Mouse (Mus musculus) hindbrain, embryonic 13.5 days (tissue): ENCODE results near the gene Igsf9b. TPM values are rescaled to one million over a fixed set of nuclear protein-coding genes. Genes with fewer than 3 reads are reported as not detected.
A peak's percentile ranks its signal among the peaks of the same experiment; 100 is the strongest.

ENCODE experiments used
- ATAC-seq: fragments of 200-750 bp; cut with Nextera tagmentation; 2 replicates; pipeline ENCODE4 v1.8.0; 2017; ENCODE audit warnings: moderate TSS enrichment; ENCODE audit not compliant: low FRiP score
- H3K27ac ChIP-seq: fragments of 300-500 bp; sonication (generic); 2 replicates; pipeline ENCODE4 v1.5.1; 2015; ENCODE audit warnings: inconsistent platforms, mild to moderate bottlenecking, moderate library complexity
- H3K27me3 ChIP-seq: fragments of 300-500 bp; sonication (generic); 2 replicates; pipeline ENCODE4 v1.6.1; 2015; ENCODE audit warnings: mild to moderate bottlenecking, inconsistent platforms
- H3K36me3 ChIP-seq: fragments of 300-500 bp; sonication (generic); 2 replicates; pipeline ENCODE4 v1.6.1; 2015; ENCODE audit warnings: mild to moderate bottlenecking, inconsistent platforms
- H3K4me1 ChIP-seq: fragments of 300-500 bp; sonication (generic); replicated peaks from 2 replicates; pipeline ENCODE4 v1.6.1; 2015; ENCODE audit warnings: inconsistent platforms
- H3K4me2 ChIP-seq: fragments of 300-500 bp; sonication (generic); 2 replicates; pipeline ENCODE4 v1.6.1; 2015; ENCODE audit warnings: inconsistent platforms, mild to moderate bottlenecking, moderate library complexity
- H3K4me3 ChIP-seq: fragments of 300-500 bp; sonication (generic); 2 replicates; pipeline ENCODE4 v1.5.1; 2015; ENCODE audit warnings: mild to moderate bottlenecking, inconsistent platforms
- H3K9ac ChIP-seq: fragments of 300-500 bp; sonication (generic); 2 replicates; pipeline ENCODE4 v1.6.1; 2015; ENCODE audit warnings: mild to moderate bottlenecking, inconsistent platforms
- H3K9me3 ChIP-seq: fragments of 300-500 bp; sonication (generic); 2 replicates; pipeline ENCODE4 v1.6.1; 2016; ENCODE audit warnings: inconsistent platforms
- WGBS: fragments of 180-500 bp; shearing (Covaris S2); methylation state at CpG from one replicate; pipeline ENCODE4 v1.1.7; 2015; 5-methylcytosine and 5-hydroxymethylcytosine counted together
- polyA plus RNA-seq: library from polyadenylated mRNA; unstranded; fragments of >200 nt; fragmentation: Nextera tagmentation; extraction: Ambion mirVana; gene quantifications from 2 replicates; pipeline ENCODE4 v1.2.1, GENCODE M21; 2015

The Igsf9b gene
- 14.7 and 15.6 TPM in 2 replicates for polyA plus RNA-seq

DNA sequence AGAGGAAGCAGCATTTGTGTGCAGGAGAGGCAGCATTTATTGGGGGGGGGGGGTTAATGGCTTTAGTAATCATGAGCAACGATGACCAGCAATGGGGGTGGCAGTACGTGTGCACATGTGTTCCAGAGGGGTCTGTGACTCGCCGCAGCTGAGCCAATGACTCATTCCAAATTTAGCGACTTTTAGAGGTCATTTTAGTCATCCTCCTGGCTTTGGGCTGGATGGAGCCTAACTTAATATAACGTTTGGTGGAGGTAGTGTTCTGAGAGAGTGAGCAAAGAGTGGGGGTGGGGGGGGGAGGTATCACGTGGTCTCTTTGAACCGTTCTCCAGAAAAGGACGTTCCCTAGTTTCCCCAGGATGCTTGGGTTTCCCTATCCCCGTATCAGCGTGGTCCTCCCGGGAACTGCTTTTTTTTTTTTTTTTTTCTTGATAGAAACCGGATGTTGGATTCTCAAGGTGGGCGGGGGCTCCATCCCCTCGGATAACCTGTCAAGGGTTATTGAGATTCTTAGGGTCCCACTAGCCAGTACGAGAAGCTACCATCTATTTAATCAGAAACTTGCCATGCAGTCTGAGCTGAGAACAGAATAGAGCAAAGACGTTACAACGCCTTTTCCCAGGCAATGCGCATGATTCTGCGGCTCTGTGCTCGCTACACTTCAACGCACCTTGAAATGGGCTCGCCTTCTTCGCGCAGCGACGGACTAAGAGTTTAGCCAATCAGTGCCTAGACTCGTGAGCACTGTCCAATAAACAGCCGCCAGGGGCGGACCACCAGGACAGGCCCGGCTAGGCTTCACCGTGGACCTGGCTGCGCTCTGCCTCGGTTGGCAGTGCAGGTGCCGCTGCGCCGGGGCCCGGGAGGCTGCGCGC lies at the start of gene Igsf9b:
TSS of gene Igsf9b (plus strand) at position 794 of the 875 bp plus-strand sequence.
- H3K9ac ChIP-seq: peak within 1 kb of the TSS; percentile 85
- H3K4me1 ChIP-seq: peaks cover 48% of the 10 kb centered on the region
- H3K4me3 ChIP-seq: peak within 1 kb of the TSS; percentile 74
- WGBS: under 1% methylated on average over 40 of the region's 40 CpGs
- H3K36me3 ChIP-seq: no peaks in the 10 kb centered on the region
- no peaks in the 10 kb centered on the region for H3K9me3 ChIP-seq
- peak within 1 kb of the TSS; percentile 88 for H3K27ac ChIP-seq
- peaks cover 41% of the 10 kb centered on the region for H3K27me3 ChIP-seq
- peak within 1 kb of the TSS; percentile 94 for H3K4me2 ChIP-seq
- peak; percentile 99 for ATAC-seq

DNA sequence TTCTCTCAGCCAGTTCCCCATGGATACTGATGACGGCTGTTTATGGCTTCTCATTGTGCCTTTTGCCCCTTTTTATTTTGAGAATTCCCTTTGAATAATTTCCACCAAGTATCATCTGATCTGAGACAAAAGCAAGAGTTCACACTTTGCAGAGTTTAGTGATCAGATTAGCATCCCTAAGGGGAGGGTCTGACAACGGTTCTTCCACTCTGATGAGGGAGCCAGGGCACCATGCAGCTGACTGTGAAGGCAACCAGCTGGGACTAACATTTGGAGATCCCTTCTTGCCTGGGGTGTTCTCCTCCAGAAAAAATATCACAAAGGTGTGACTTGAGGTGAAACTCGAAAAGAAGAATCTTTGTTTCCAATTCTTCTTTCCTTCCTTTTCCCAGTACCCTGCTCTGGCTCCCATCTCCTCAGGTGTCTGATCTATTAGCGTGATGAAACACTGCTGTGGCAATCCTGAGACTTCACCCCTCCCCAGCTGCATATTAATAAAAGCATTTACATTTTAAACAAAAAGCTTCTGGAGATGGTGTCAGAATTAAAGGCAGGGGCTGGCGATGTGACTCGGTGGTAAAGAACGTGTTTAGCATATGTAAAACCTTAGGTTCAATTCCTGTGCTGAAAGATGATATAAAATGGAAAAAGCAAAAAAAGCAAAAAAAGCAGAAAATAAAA lies 46.8 kb upstream of the Igsf9b start:
- Histone ChIP-seq H3K4me1 (no peaks in the 10 kb centered on the region), H3K9ac (no peak overlapping the region), H3K9me3 (no peaks in the 10 kb centered on the region), H3K27me3 (no peaks in the 10 kb centered on the region), H3K27ac (no peak overlapping the region), H3K36me3 (no peaks in the 10 kb centered on the region), H3K4me2 (no peak overlapping the region), H3K4me3 (no peak overlapping the region)
- no peak for ATAC-seq
- 60% methylated on average over 7 of the region's 7 CpGs for WGBS

DNA sequence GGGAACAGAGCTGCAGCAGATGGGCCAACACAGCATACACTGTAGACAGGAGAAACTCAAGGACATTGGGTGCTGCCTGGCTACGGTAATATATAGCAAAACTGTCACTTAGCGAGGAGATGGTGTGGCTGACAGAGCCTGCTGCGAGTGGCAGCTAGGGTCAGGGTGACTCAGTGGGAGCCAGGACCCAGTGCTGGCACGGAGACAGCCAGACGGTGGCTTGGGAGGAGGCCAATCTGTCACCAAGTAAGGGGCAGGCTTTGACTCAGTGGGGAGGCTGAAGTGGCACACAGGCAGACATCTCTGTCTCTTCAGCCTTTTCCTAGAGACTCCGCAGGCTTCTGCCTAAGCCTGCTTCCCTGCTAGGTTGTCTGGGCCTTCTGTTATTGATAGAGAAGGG lies 42.5 kb upstream of the Igsf9b start:
- Histone ChIP-seq H3K9me3 (no peaks in the 10 kb centered on the region), H3K4me1 (no peaks in the 10 kb centered on the region), H3K4me3 (no peak overlapping the region), H3K27me3 (no peaks in the 10 kb centered on the region), H3K27ac (no peak overlapping the region), H3K36me3 (no peaks in the 10 kb centered on the region), H3K4me2 (no peak overlapping the region), H3K9ac (no peak overlapping the region)
- 58% methylated on average over 6 of the region's 6 CpGs for WGBS
- ATAC-seq: peak; percentile 32; the same call in 1 of the 2 replicates

DNA sequence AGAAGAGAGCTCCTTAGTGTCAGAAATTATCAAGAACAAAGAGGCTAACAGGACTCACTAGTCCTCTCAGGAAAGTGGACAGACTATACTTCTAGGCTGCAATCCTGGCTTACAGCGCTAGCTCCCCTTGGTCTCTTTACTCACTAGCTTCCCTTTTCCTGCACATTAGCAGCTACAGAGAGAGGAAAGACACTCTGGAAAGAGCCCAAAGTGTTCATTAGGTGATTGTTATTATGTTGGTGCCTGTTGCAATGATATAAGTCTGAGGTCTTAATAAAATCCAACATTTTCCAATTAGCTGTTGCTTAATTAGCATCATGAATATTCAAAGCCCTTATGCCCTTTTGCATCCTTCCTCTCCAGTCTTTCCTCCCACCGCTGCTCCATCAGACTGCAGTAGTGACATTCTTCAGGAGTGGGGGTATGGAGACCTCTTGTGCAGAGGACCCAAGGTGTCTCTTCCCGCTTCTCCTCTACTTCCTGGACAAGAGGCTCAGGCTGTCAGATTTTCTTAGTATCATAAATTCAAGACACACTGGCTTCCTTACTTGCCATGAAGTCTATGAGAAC lies 38.5 kb upstream of the Igsf9b start:
- Histone ChIP-seq H3K9ac (no peak overlapping the region), H3K9me3 (no peaks in the 10 kb centered on the region), H3K27me3 (no peaks in the 10 kb centered on the region), H3K4me1 (no peaks in the 10 kb centered on the region), H3K27ac (no peak overlapping the region), H3K4me2 (no peak overlapping the region), H3K4me3 (no peak overlapping the region), H3K36me3 (no peaks in the 10 kb centered on the region)
- 76% methylated on average over 3 of the region's 3 CpGs for WGBS
- no peak for ATAC-seq

DNA sequence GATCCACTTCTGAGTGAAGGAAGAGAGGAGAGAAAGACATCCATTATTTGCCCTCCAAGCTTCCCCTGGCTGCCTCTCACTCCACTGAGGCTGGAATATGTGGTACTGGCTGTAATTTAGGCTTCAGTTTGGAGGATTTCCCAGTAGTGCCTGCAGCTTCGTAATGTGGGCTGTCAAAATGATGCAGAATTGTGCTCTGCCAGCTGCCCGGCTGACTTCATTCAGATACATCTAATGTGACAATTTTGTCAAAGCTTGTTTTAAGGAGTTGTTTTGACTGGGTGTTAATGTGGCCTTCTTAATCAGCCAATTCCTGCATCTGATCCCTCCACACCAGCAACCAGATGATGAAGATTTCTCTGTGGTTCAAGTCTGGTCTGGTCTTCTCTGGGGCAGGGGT lies 37.1 kb upstream of the Igsf9b start:
- Histone ChIP-seq H3K9ac (no peak overlapping the region), H3K36me3 (no peaks in the 10 kb centered on the region), H3K9me3 (no peaks in the 10 kb centered on the region), H3K4me1 (no peaks in the 10 kb centered on the region), H3K27me3 (no peaks in the 10 kb centered on the region), H3K4me3 (no peak overlapping the region), H3K4me2 (no peak overlapping the region), H3K27ac (no peak overlapping the region)
- WGBS: 36% methylated on average over 2 of the region's 2 CpGs
- no peak for ATAC-seq

DNA sequence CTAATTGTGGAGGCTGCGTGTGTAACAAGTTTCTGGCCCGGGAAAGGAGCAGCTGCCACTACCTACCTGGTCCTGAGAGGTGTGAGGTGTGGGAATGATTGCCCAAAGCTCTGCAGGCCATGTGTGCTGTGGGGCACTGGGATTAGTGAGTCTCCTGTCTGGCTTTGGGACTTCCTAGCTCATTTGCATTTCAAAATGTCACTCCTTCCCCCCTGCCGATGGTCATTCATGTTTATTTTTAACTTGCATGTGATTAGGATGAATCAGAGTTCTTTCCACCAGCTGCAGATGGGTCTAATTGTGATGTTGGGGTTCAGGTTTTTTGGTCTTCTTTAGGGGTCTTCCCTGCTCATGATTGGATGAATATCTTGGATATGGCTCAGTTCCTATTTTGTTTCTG lies 34.0 kb upstream of the Igsf9b start:
- 52% methylated on average over 3 of the region's 3 CpGs for WGBS
- H3K4me3 ChIP-seq: no peak overlapping the region

DNA sequence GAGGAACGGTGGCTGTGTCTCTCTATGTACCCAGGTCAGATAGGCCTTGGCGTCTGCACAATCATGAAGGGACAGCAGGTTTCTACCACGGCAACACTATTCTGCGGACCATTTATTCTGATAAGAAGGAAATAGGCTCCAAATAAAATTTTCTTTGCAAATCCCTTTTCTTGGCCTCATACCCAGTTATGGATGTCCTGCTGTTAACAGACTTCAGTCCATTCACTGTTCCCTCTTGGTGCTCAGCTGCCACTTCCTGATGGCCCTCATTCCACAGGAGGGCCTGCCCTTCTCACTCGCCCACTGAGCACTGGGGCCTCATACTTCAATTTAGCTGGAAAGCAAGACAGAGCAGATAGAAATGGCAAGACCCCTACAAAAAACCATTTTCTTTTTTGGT lies 31.1 kb upstream of the Igsf9b start:
- Histone ChIP-seq H3K27me3 (no peaks in the 10 kb centered on the region), H3K9me3 (no peaks in the 10 kb centered on the region), H3K4me2 (no peak overlapping the region), H3K9ac (no peak overlapping the region), H3K4me1 (no peaks in the 10 kb centered on the region), H3K27ac (no peak overlapping the region), H3K36me3 (no peaks in the 10 kb centered on the region), H3K4me3 (no peak overlapping the region)
- ATAC-seq: no peak
- 86% methylated on average over 5 of the region's 5 CpGs for WGBS

More for the DNA sequence above, 34.0 kb upstream of the Igsf9b start:
- Histone ChIP-seq H3K4me2 (no peak overlapping the region), H3K9me3 (no peaks in the 10 kb centered on the region), H3K27ac (no peak overlapping the region), H3K27me3 (no peaks in the 10 kb centered on the region), H3K9ac (no peak overlapping the region), H3K4me1 (no peaks in the 10 kb centered on the region), H3K36me3 (no peaks in the 10 kb centered on the region)
- ATAC-seq: no peak

DNA sequence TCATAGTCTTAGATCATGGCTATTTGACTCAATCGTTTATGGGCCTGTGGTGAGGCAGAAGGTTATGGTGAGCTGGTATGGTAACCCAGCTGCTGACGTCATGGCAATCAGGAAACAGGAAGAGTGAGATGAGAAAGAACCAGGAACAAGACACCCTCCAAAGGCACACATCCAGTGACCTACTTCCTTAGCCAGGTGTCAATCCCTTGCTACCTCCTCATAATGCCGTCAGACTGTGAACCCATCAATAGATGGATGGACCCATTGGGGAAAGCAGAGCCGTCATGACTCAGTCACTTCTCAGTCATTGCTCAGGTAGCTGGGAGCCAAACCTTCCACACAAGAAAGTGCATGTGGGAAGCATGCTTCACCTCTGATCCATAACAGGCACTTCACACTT lies 30.5 kb upstream of the Igsf9b start:
- H3K9ac ChIP-seq: no peak overlapping the region
- H3K27me3 ChIP-seq: no peaks in the 10 kb centered on the region
- H3K36me3 ChIP-seq: no peaks in the 10 kb centered on the region
- H3K27ac ChIP-seq: no peak overlapping the region
- no peak overlapping the region for H3K4me3 ChIP-seq
- H3K4me1 ChIP-seq: no peaks in the 10 kb centered on the region
- WGBS: 89% methylated on average over 4 of the region's 4 CpGs
- no peak for ATAC-seq
- H3K9me3 ChIP-seq: no peaks in the 10 kb centered on the region
- H3K4me2 ChIP-seq: no peak overlapping the region

DNA sequence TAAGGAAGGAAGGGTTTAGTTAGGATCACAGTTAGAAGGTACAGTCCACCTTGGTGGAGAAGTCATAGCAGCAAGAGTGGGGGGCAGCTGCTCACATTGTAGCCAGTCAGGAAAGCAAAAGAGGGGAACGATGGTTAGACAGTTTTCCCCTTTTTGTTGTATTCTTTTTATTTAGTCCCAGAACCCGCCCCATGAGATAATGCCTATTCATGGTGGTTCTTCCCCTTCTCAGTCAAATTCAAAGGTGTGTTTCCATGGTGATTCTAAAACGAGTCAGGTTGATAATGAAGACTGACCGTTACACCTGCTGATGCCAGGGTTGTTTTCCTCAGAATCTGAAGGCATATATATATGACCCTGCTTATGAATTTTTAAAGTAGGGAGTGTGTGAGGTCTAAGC lies 29.7 kb upstream of the Igsf9b start:
- 47% methylated on average over 4 of the region's 4 CpGs for WGBS
- H3K4me1 ChIP-seq: no peaks in the 10 kb centered on the region
- H3K9me3 ChIP-seq: no peaks in the 10 kb centered on the region

DNA sequence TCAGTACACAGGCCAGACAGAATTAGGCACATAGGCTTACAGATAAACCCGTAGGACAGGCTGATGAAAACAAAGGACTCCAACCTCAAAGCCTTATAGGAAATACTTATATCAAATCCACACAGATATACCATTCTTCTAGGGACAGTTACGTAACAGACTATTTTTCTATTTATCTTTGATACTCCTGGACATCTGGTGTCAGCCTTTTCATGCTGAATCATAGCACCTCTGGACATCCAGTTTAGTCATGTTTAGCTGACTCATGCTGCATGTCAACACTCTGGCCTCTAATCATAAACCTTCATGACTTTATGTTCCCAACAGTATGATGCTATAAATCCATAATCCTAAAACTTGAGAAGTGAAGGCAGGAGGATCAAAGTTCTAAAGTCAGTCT lies 29.1 kb upstream of the Igsf9b start:
- no peak overlapping the region for H3K27ac ChIP-seq
- no peak overlapping the region for H3K9ac ChIP-seq
- H3K9me3 ChIP-seq: no peaks in the 10 kb centered on the region
- no peak overlapping the region for H3K4me2 ChIP-seq
- H3K36me3 ChIP-seq: no peaks in the 10 kb centered on the region
- no peak overlapping the region for H3K4me3 ChIP-seq
- H3K4me1 ChIP-seq: no peaks in the 10 kb centered on the region
- no peaks in the 10 kb centered on the region for H3K27me3 ChIP-seq
- ATAC-seq: no peak
- 88% methylated on average over 2 of the region's 2 CpGs for WGBS

More for the DNA sequence above, 29.7 kb upstream of the Igsf9b start:
- Histone ChIP-seq H3K27me3 (no peaks in the 10 kb centered on the region), H3K4me2 (no peak overlapping the region), H3K27ac (no peak overlapping the region), H3K9ac (no peak overlapping the region), H3K4me3 (no peak overlapping the region), H3K36me3 (no peaks in the 10 kb centered on the region)
- ATAC-seq: no peak

DNA sequence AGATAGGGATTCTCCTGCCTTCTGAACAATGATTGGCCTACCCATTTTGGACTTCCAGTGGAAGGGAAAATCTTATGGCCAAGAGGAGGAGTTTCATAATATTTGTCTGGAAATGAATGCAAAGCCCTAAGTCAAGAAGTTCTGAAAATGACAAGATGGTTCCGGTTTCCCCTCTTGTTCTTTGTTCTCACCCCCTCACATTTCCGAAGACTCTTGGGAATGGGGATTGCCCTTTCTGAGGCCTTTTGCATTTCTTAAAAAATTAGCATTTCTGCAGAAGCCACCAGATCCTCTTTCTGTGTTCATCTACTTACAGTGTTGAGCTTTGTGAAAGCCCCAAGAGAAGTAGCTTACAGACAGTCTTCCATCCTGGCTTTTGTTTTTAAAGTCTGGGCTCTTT lies 27.1 kb upstream of the Igsf9b start:
- Histone ChIP-seq H3K4me1 (no peaks in the 10 kb centered on the region), H3K27me3 (peaks cover 3% of the 10 kb centered on the region; the same call in 1 of the 2 replicates), H3K36me3 (no peaks in the 10 kb centered on the region), H3K4me3 (no peak overlapping the region), H3K9ac (no peak overlapping the region), H3K4me2 (no peak overlapping the region), H3K9me3 (no peaks in the 10 kb centered on the region), H3K27ac (no peak overlapping the region)
- no peak for ATAC-seq
- 86% methylated on average over 2 of the region's 2 CpGs for WGBS

DNA sequence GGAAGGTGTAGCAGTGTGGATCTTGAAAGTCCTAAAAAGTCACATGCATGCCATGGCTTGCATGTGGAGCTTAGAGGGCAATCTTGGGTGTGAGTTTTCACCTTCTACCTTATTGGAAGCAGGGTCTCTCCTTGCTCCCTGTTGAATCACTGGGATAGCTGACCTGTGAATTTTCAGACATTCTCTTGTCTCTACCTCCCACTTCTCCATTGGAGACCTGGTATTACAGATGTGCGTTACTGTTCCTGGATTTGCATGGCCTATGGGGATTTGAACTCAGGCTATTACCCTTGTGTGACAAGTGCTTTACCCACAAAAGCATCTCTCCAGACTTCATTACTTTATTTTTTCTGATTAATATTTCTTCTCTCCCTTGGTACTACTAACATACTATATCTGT lies 26.1 kb upstream of the Igsf9b start:
- Histone ChIP-seq H3K9ac (no peak overlapping the region), H3K27me3 (peaks cover 3% of the 10 kb centered on the region; the same call in 1 of the 2 replicates), H3K4me2 (no peak overlapping the region), H3K36me3 (no peaks in the 10 kb centered on the region), H3K9me3 (no peaks in the 10 kb centered on the region), H3K4me3 (no peak overlapping the region), H3K4me1 (no peaks in the 10 kb centered on the region), H3K27ac (no peak overlapping the region)
- WGBS: 94% methylated on average over 1 of the region's 1 CpGs
- no peak for ATAC-seq
